Mouse (Mus musculus) embryo, embryonic 10 days (tissue): Measurements from ENCODE around the gene Cpsf6.

Experiments
- DNase-seq: peaks from one replicate; pipeline ENCODE4 v3.0.0-alpha.2; 2015; ENCODE audit warnings: low spot score

Cpsf6 gene

GRCm38 (mm10) chr10:117330521-117330920 lies 49.3 kb downstream of the Cpsf6 start:
- DNase-seq, result no peak

DNA sequence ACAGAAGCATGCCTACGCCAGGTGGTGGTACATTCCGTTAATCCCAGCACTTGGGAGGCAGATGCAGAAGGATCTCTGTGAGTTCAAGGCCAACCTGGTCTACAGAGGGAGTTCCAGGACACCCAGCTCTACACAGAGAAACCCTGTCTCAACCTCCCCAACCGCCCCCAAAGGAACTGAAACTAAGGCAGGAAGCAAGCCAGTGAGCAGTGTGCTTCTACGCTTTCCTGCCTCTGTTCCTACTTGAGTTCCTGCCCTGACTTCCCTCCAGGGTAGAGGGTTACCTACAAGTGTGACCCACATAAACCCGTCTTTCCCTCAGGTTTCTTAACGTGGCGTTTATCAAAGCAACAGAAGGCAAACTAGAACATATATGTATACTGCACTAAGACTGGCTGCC lies 56.0 kb downstream of the Cpsf6 start:
- DNase-seq, result no peak

GRCm38 (mm10) chr10:117322630-117323029 lies 57.2 kb downstream of the Cpsf6 start:
- no peak for DNase-seq

- DNase-seq, result no peak
Observed at GRCm38 (mm10) chr10:117320571-117320981, 59.2 kb downstream of the Cpsf6 start.

DNA sequence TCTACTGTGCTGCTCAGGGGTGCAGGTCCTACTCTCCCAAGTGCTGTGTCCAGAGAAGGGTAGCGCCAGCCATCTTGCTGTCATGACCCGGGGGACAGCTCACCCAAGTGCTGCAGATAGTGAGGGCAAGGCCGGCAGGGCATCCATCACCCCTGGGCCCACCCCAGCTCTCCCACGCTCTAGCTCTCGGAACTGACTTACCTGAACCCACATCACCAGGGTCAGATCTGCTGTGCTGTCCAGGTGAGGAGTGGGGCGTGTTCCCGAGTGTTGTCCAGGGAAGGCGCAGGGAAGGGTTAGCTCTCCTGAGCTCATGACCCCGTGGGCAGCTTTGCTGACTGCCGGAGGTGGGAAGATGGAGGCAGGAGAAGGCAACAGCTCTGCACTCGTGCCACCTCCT lies 63.4 kb downstream of the Cpsf6 start:
- DNase-seq, result no peak

DNA sequence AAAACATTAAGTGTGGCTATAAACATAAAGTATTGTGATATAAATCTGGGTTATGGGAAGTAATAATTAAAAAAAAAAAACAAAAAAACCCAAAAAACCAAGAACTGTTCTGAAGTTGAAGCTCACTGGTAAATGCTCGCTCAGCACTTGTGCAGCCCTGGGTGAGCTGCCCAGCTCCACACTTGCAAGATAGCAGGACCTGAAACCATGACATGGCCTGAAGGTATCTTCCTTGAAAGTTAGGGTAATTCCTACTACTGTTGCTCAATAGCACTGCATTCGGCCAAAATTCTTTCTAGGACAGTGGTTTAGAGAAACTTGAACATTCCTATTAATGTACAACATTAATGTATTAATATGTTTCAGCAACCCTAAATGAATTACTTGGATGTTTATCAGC lies 66.7 kb downstream of the Cpsf6 start:
- DNase-seq, result no peak

GRCm38 (mm10) chr10:117312168-117312567 lies 67.6 kb downstream of the Cpsf6 start:
- DNase-seq, result no peak

DNA sequence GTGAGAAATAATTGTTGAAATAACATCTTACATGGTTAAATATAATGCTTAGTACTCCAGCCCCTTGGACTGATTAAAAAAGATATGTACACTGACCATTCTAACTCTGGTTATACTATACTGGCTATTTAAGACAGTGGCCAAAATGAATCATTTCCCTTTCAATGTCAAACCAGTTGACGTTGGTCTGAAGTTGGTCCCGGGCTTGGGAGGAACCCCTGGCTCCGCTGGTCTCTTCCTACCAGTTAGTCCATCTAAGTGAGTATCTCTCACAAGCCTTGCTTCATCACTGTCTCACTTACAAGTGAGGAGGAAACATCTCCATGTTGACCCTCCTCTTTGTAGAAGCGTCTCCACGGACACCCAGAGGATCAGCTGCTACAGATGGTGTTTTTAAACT lies 75.4 kb downstream of the Cpsf6 start:
- DNase-seq, result no peak

- no peak for DNase-seq
Observed at GRCm38 (mm10) chr10:117301688-117302087, 78.1 kb downstream of the Cpsf6 start.

DNA sequence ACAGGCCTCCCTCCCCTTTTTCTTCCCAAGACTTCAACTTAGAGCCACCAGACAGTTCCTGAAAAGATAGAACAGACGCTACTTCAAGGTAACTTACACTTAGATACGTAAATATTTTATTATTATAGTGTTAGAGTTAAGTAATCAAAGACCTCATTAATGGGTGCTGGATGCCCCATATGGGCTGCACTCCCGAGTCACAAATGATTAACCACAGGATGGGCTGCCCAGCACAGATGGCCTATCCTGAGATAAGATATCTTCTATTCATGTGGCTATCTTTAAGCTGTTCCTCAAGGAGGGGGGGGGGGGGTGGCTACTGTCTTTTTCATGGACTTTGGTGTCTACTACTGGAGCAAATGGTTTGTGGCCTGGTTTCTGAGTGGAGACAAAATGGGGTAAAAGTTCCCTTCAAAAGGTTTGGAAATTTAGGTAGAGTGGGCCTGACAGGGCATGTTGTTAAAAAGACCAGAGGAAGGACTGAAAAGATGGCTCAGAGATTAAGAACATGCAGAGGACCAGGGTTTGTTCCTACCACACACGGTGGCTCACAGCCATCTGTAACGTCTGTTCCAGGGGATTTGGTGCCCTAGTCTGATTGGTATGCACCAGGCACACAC lies 79.8 kb downstream of the Cpsf6 start:
- no peak for DNase-seq

DNA sequence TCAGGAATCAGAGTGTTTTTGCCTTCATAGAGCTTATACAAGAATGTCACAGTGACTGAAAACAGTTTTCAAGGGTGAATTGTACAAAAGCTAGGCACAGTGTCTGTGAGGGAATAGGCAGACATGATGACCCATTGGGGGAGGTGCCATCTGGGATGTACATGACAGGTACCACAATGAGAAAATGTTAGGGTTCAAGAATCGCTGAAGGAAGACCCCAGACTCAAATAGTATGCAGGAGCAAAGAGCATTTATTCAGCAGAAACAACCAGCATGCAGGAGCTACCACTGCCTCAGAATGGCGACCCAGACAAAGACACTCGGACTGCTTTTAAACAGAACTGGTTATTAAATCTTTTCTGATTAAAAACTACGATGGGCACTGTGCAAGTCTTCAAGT lies 80.7 kb downstream of the Cpsf6 start:
- DNase-seq, result no peak

DNA sequence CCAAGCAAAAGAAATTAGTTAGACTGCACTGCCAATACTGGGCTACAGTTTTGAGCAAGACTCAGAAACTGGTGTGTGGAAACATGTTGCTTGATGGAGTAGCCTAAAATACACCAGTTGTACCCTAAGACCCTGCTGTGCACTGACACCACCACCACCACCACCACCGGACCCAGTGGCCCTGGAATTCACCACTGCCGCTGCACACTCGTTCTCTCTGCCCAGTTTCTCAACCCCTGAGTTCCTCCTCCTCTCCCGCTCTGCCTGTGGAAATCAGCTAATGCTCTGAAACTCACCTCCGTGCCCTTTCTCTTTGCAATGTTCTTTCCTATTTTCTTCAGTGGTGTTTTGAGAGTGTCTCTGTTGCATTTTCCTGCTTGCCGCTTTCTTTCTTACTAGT lies 81.5 kb downstream of the Cpsf6 start:
- no peak for DNase-seq
